Comparison of ENCODE assay signal across 8 mouse cellular contexts in the genomic region with DNA sequence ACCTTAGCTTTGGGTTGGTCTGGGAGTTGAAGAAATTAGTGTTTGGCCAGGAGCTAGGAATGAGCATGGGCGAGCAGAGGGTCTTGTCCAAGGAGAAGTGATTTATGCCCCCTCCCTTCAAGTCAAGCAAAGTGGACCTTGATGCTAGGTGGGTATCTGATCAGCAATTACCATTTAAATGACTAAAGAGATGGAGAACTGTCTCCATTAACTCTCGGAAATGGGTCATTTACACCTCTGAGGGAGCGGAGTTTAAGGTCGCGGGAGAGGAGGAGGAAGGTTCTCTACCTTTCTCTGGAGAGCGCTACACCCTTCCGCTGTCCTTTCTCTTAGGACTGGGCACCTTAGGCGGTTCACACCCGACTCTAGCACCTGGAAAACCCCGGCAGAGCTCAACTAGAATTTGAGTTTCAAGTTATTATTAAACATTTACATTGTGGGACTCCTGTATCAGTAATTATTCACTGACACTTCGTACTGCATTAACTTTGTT. TPM values are rescaled to one million over a fixed set of nuclear protein-coding genes. Genes with fewer than 3 reads are reported as not detected.
A peak's percentile ranks its signal among the peaks of the same experiment; 100 is the strongest.
DNase-seq lines count a peak whose midpoint lies in the region; ATAC-seq and TF ChIP-seq lines count a peak whose summit lies in the region.

A gene (minus strand): TSS at position 97 of the 493 bp plus-strand sequence.

- TF ChIP-seq CTCF in cerebellum, adult 2 months (IDR thresholded peaks at IDR 0.05; ENCODE audit: borderline replicate concordance, insufficient read depth, low read depth, low read length) = no peak

- peak within 1 kb of the TSS; percentile 29 for H3K9ac ChIP-seq in heart, embryonic 11.5 days (ENCODE audit: low read depth, low read length)
- 0 out of 2 replicates have a peak within 1 kb of the TSS, but pooled peaks have one; percentile 37 for H3K9ac ChIP-seq in limb, embryonic 15.5 days

- H3K9me3 ChIP-seq in heart, embryonic 11.5 days (replicated peaks; ENCODE audit: control insufficient read depth, low read length) = no peaks in the 10 kb centered on the region
- no peaks in the 10 kb centered on the region for H3K9me3 ChIP-seq in limb, embryonic 15.5 days

- TF ChIP-seq POLR2A in cerebellum, adult 2 months (IDR thresholded peaks at IDR 0.05; ENCODE audit: borderline replicate concordance, insufficient read depth, low read length) = no peak

- no peak for DNase-seq in cerebellum, adult 2 months
- no peak for DNase-seq in cerebellum, adult 8-10 months
- peak; percentile 94 for DNase-seq in ES-CJ7 (ENCODE audit: low read depth, low spot score)
- no peak for DNase-seq in right cerebral cortex, postnatal 4 days
- DNase-seq in gastrocnemius, postnatal 25 days = no peak

- H3K4me1 ChIP-seq in cerebellum, adult 2 months (ENCODE audit: control insufficient read depth, insufficient read depth, low read length) = no peaks in the 10 kb centered on the region
- H3K4me1 ChIP-seq in heart, embryonic 11.5 days (ENCODE audit: control insufficient read depth, insufficient read depth, low read length) = peaks cover 7% of the 10 kb centered on the region; the same call in 1 of the 2 replicates
- peaks cover 16% of the 10 kb centered on the region for H3K4me1 ChIP-seq in limb, embryonic 15.5 days

- H3K27me3 ChIP-seq in cerebellum, adult 2 months (ENCODE audit: control insufficient read depth, insufficient read depth, low read length) = peaks cover 5% of the 10 kb centered on the region; the same call in 1 of the 2 replicates
- H3K27me3 ChIP-seq in heart, embryonic 11.5 days (ENCODE audit: control insufficient read depth, insufficient read depth, low read length) = peaks cover 71% of the 10 kb centered on the region
- H3K27me3 ChIP-seq in limb, embryonic 15.5 days = peaks cover 70% of the 10 kb centered on the region

- no peak within 1 kb of the TSS for H3K27ac ChIP-seq in cerebellum, adult 2 months (ENCODE audit: insufficient read depth, low read length)
- H3K27ac ChIP-seq in heart, embryonic 11.5 days (ENCODE audit: low read depth, low read length) = no peak within 1 kb of the TSS
- no peak within 1 kb of the TSS for H3K27ac ChIP-seq in limb, embryonic 15.5 days

- 78% methylated on average over 11 of the region's 11 CpGs for WGBS in cerebellum, adult 2 months
- 5% methylated on average over 11 of the region's 11 CpGs for WGBS in heart, embryonic 11.5 days (ENCODE audit: insufficient replicate concordance)
- 15% methylated on average over 11 of the region's 11 CpGs for WGBS in limb, embryonic 15.5 days

- peak within 1 kb of the TSS; percentile 88 for H3K4me2 ChIP-seq in heart, embryonic 11.5 days
- H3K4me2 ChIP-seq in limb, embryonic 15.5 days = peak within 1 kb of the TSS; percentile 98

- H3K4me3 ChIP-seq in cerebellum, adult 2 months (replicated peaks; ENCODE audit: insufficient read depth, low read depth, low read length) = peak within 1 kb of the TSS; percentile 43
- H3K4me3 ChIP-seq in heart, embryonic 11.5 days (ENCODE audit: low read depth, low read length) = peak within 1 kb of the TSS; percentile 50
- peak within 1 kb of the TSS; percentile 48 for H3K4me3 ChIP-seq in limb, embryonic 15.5 days

- no peaks in the 10 kb centered on the region for H3K36me3 ChIP-seq in heart, embryonic 11.5 days (ENCODE audit: control insufficient read depth, insufficient read depth, low read length)
- no peaks in the 10 kb centered on the region for H3K36me3 ChIP-seq in limb, embryonic 15.5 days

- no peak for ATAC-seq in heart, embryonic 11.5 days (replicated peaks; ENCODE audit: insufficient number of reproducible peaks, low FRiP score, low TSS enrichment)
- ATAC-seq in limb, embryonic 15.5 days (ENCODE audit: insufficient number of reproducible peaks, low FRiP score, low TSS enrichment, low read depth) = no peak
- ATAC-seq in megakaryocyte-erythroid progenitor cell, adult 5-6 weeks (replicated peaks; ENCODE audit: low FRiP score, low TSS enrichment, poor library complexity, severe bottlenecking) = no peak

RNA-seq across cellular contexts. Expression of the gene that starts here (rescaled TPM):
- 22.0 and 26.2 TPM in 2 replicates for polyA plus RNA-seq in cerebellum, adult 2 months (2012; rRNA removed)
- polyA plus RNA-seq in heart, embryonic 11.5 days (2014; fragmentation: Nextera tagmentation; extraction: Ambion mirVana) = 6.1 and 6.8 TPM in 2 replicates
- polyA plus RNA-seq in limb, embryonic 15.5 days (2015; fragmentation: Nextera tagmentation; extraction: Ambion mirVana) = 8.2 and 9.0 TPM in 2 replicates
- 1 to 10 TPM; 4.6 to 5.1 TPM for total RNA-seq in gastrocnemius, postnatal 25 days (2021)
- not detected in 2 replicates for total RNA-seq in megakaryocyte-erythroid progenitor cell, adult 5-6 weeks (2014; fragmentation: Nextera tagmentation)
- total RNA-seq in megakaryocyte-erythroid progenitor cell, adult 5-6 weeks (2017) = not detected in 2 replicates

Comparison
In these comparisons a context has a peak if more than half of its experiments do, and no peak if none do; other contexts are left out.
1. RNA of the gene that starts here (total RNA-seq): 4.6 to 5.1 TPM in gastrocnemius, postnatal 25 days; not detected in megakaryocyte-erythroid progenitor cell, adult 5-6 weeks; every median in the first group is over 4 times any median in the second.
2. Peak in every context shown above with its lines, with median percentiles within 50 percentile points of each other: H3K4me3 ChIP-seq.